Mouse (Mus musculus): ENCODE results near the gene Rtl1. TPM values are rescaled to one million over a fixed set of nuclear protein-coding genes. Genes with fewer than 3 reads are reported as not detected.

Rtl1 gene
- polyA plus RNA-seq (2014; fragmentation: Illumina TruSeq; extraction: RNeasy Lipid Tissue Mini Kit (QIAGEN cat#74804); ENCODE audit: low read depth, low replicate concordance), result not detected

GRCm38 (mm10) chr12:109600230-109600629 lies at the start of gene Rtl1:
Gene Rtl1 (minus strand): TSS chr12:109600330.

Other genes with a start within 250 kb of the Rtl1 start
- gene Dlk1, start 147.5 kb downstream of the Rtl1 start, polyA plus RNA-seq (2014; fragmentation: Illumina TruSeq; extraction: RNeasy Lipid Tissue Mini Kit (QIAGEN cat#74804); ENCODE audit: low read depth, low replicate concordance), result 4.0 TPM